Mouse (Mus musculus) G1E-ER4 (cell line): Measurements from ENCODE around the gene Myh6. TPM values are rescaled to one million over a fixed set of nuclear protein-coding genes. Genes with fewer than 3 reads are reported as not detected.

Source experiments
- GATA1 ChIP-seq: IDR thresholded peaks from one replicate; pipeline ENCODE4 v1.8.0; 2012; ENCODE audit warnings: low read length, inconsistent platforms
- polyA plus RNA-seq: library from polyadenylated mRNA; stranded (reverse); fragments of >175 nt; gene quantifications from 2 replicates; pipeline ENCODE4 v1.2.3, GENCODE M21; 2012

Myh6 gene
- polyA plus RNA-seq, 1 experiment, result 0.01 TPM

DNA sequence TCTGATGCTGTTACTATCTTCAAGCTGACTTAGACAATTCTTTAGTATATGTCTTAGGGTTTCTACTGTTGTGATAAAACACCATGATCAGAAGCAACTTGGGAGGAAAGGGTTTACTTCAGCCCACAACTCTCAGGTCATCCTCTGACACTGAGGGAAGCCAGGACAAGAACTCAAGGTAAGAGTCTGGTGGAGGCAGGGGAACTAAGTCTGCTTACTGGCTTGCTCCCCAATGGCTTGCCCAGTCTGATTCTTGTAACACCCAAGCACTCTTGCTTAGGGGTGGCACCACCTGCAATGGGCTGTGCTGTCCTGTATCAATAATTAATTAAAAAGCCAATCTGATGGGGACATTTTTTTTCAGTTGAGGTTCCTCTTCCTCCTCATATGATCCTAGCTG is 32.0 kb upstream of the Myh6 start:
- no peak for TF ChIP-seq GATA1

- no peak for TF ChIP-seq GATA1
Measured at GRCm38 (mm10) chr14:54997297-54997696, 30.6 kb upstream of the Myh6 start.

GRCm38 (mm10) chr14:54996793-54997192 is 30.1 kb upstream of the Myh6 start:
- TF ChIP-seq GATA1, result no peak

GRCm38 (mm10) chr14:54995457-54996138 is 28.9 kb upstream of the Myh6 start:
- no peak for TF ChIP-seq GATA1

GRCm38 (mm10) chr14:54994869-54995186 is 28.1 kb upstream of the Myh6 start:
- no peak for TF ChIP-seq GATA1

DNA sequence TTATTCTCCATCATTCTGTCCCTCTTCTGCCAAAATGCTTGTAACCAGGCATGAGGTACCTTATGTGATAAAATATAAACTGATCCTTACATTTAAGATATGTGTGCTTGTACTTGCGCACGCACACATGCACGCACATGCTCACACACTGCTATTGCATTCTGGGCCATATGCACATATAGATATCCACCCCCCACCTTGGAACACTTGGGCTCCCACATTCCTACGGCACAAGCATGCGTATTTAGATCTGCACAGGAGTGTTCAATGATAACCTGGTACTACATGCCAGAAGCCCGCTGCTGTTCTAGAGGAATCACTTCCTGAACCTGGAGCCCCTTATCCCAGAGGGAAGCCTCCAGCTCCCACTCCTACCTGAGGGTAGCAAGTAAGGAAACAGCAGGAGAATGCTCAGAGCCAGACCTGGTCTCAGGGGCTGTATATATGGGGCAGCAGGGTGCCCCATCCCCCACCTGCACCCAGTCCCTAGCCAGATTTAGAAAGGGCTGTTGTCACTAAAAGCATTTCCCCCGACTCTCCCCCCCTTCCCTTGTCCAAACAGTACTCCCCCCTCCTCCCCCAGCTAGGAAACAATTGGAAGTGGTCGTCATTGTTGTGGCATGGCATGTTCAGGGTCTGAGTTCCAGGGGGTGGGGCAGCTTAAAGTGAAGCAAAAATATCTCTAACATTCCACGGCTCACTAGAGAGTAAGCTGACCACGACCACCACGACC is 27.6 kb upstream of the Myh6 start, which contains the start of gene Myh7:
Myh7 (minus strand) TSS at position 491 of the 733 bp plus-strand sequence.
- no peak for TF ChIP-seq GATA1

DNA sequence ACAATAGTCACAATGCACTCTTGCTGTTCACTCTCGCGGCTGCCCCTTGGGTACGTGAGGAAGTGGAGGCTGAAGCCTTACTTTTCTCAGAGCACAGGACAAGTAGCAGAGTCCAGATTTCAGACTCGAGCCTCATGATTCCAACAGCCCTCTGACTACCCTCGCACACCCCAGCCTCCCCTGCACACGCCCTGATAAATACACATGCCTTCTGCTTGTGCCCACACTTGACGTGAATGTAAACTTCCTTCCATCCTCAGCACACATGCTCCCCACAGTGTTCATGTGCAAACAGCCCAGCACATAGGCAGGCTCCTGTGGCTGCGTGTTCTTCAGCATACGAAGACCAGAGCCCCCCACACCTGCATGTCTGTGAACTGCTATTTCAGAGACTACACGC is 26.9 kb upstream of the Myh6 start:
- no peak for TF ChIP-seq GATA1

DNA sequence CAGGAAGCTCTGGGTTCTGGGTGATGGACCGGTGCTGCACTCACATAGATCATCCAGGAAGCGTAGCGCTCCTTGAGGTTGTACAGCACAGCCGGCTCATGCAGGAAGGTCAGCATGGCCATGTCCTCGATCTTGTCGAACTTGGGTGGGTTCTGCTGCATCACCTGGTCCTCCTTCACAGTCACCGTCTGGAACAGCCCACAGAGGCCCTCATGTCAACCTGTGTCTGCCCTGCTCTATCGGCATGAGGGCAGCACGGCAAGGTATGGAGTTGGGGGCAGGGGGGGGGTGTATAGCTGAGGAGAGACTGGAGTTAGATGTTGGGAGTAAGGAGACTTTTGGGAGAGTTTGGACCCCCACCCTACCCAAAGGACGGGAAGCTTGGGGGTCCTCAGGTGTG is 25.5 kb upstream of the Myh6 start:
- no peak for TF ChIP-seq GATA1

GRCm38 (mm10) chr14:54989886-54990441 is 23.2 kb upstream of the Myh6 start:
- TF ChIP-seq GATA1, result no peak

GRCm38 (mm10) chr14:54988882-54989281 is 22.2 kb upstream of the Myh6 start:
- TF ChIP-seq GATA1, result no peak

- TF ChIP-seq GATA1, result no peak
Measured at GRCm38 (mm10) chr14:54981934-54982333, 15.2 kb upstream of the Myh6 start.

- TF ChIP-seq GATA1, result no peak
Measured at GRCm38 (mm10) chr14:54978664-54979063, 11.9 kb upstream of the Myh6 start.

- no peak for TF ChIP-seq GATA1
Measured at GRCm38 (mm10) chr14:54976633-54977032, 9.9 kb upstream of the Myh6 start, which contains the start of gene Gm17428. Gm17428 (plus strand) TSS chr14:54976933.

DNA sequence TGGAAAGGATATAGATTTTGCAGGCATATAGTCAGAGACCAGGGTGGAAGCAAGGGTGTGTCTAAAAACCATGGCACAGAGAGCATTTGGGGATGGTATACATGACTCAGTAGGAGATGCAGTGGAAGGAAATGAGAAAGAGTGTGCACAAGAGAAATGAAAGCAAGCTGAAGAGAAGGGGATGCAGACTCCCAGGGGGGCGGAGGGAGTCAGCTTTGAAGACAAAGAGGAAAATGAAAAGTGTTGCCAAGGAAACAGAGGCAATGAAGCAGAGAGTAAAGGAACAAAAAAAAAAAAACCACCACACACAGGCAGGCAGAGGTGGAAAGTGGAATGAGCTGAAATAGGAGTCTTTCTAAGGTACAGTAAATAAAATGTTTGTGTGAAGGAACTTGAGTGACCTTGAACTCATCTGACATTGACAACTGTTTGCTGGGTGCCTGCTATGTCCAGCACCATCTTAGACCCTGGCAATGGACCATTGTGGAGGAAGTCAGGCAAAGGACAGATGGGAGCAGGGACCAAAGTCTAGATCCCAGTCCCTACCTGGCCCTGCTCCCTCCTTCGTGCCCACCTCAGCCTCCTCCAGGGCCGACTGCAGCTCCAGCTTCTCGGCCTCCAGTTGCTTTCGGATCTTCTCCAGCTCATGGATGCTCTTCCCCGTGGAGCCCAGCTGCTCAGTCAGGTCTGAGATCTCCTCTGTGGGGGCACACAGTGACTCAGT is 7.5 kb upstream of the Myh6 start:
- TF ChIP-seq GATA1, result no peak

- TF ChIP-seq GATA1, result no peak
Measured at GRCm38 (mm10) chr14:54968344-54968743, 1.6 kb upstream of the Myh6 start.

- TF ChIP-seq GATA1, result no peak
Measured at GRCm38 (mm10) chr14:54967874-54968273, 1.1 kb upstream of the Myh6 start.
